Mouse (Mus musculus) liver, embryonic 11.5 days (tissue): ENCODE data around the gene Olfr644. TPM values are rescaled to one million over a fixed set of nuclear protein-coding genes. Genes with fewer than 3 reads are reported as not detected.

ENCODE experiments used
- ATAC-seq: fragments of 200-750 bp; cut with Nextera tagmentation; replicated peaks from 2 replicates; pipeline ENCODE4 v1.8.0; 2017; ENCODE audit warnings: moderate number of reproducible peaks, mild to moderate bottlenecking, moderate TSS enrichment, moderate library complexity; ENCODE audit not compliant: low FRiP score
- DNase-seq: peaks from one replicate; pipeline ENCODE4 v3.0.0-alpha.2; 2017; ENCODE audit warnings: low spot score
- H3K27ac ChIP-seq: fragments of 300-500 bp; sonication (generic); 2 replicates; pipeline ENCODE4 v1.5.1; 2014; ENCODE audit warnings: mild to moderate bottlenecking, low read depth, low read length, control low read depth
- H3K27me3 ChIP-seq: fragments of 300-500 bp; sonication (generic); replicated peaks from 2 replicates; pipeline ENCODE4 v1.6.1; 2014; ENCODE audit warnings: low read length, mixed read lengths; ENCODE audit not compliant: control insufficient read depth, insufficient read depth
- H3K36me3 ChIP-seq: fragments of 300-500 bp; sonication (generic); 2 replicates; pipeline ENCODE4 v1.6.1; 2014; ENCODE audit warnings: mild to moderate bottlenecking, low read length, moderate library complexity, mixed read lengths; ENCODE audit not compliant: control insufficient read depth, insufficient read depth
- H3K4me1 ChIP-seq: fragments of 300-500 bp; sonication (generic); replicated peaks from 2 replicates; pipeline ENCODE4 v1.6.1; 2014; ENCODE audit warnings: low read length, mixed read lengths; ENCODE audit not compliant: control insufficient read depth, insufficient read depth
- H3K4me2 ChIP-seq: fragments of 300-500 bp; sonication (generic); 2 replicates; pipeline ENCODE4 v1.6.1; 2014; ENCODE audit warnings: mild to moderate bottlenecking, control low read depth, moderate library complexity
- H3K4me3 ChIP-seq: fragments of 300-500 bp; sonication (generic); 2 replicates; pipeline ENCODE4 v1.5.1; 2014; ENCODE audit warnings: low read depth, low read length, control low read depth
- H3K9ac ChIP-seq: fragments of 300-500 bp; sonication (generic); 2 replicates; pipeline ENCODE4 v1.6.1; 2014; ENCODE audit warnings: low read depth, low read length, control low read depth
- H3K9me3 ChIP-seq: fragments of 300-500 bp; sonication (generic); 2 replicates; pipeline ENCODE4 v1.6.1; 2016; ENCODE audit warnings: low read length, inconsistent platforms, mixed read lengths; ENCODE audit not compliant: control insufficient read depth
- WGBS: fragments of 180-500 bp; shearing (Covaris S2); extraction: QIAGEN DNeasy Blood & Tissue Kit; methylation state at CpG from one replicate; pipeline ENCODE4 v1.1.7; 2014; 5-methylcytosine and 5-hydroxymethylcytosine counted together
- polyA plus RNA-seq: library from polyadenylated mRNA; unstranded; fragments of >200 nt; fragmentation: Nextera tagmentation; extraction: Ambion mirVana; gene quantifications from 2 replicates; pipeline ENCODE4 v1.2.1, GENCODE M21; 2014

Olfr644 gene
- not detected in 2 replicates for polyA plus RNA-seq

- H3K9ac ChIP-seq, result no peak within 1 kb of the TSS
- no peaks in the 10 kb centered on the region for H3K9me3 ChIP-seq
- no peaks in the 10 kb centered on the region for H3K27me3 ChIP-seq
- no peaks in the 10 kb centered on the region for H3K36me3 ChIP-seq
- no peaks in the 10 kb centered on the region for H3K4me1 ChIP-seq
- ATAC-seq, result no peak
- H3K4me3 ChIP-seq, result no peak within 1 kb of the TSS
- 78% methylated on average over 2 of the region's 2 CpGs for WGBS
- no peak within 1 kb of the TSS for H3K4me2 ChIP-seq
- no peak for DNase-seq
- no peak within 1 kb of the TSS for H3K27ac ChIP-seq
Observed at GRCm38 (mm10) chr7:104071769-104072168, at the start of gene Olfr644. Gene Olfr644 (minus strand): TSS chr7:104071869.

GRCm38 (mm10) chr7:104104757-104104972 is 33.0 kb upstream of the Olfr644 start, which contains the start of gene Olfr646:
Gene Olfr646 (plus strand): TSS chr7:104104873.
- Histone ChIP-seq H3K4me2 (no peak within 1 kb of the TSS), H3K4me3 (no peak within 1 kb of the TSS), H3K9me3 (no peaks in the 10 kb centered on the region), H3K4me1 (no peaks in the 10 kb centered on the region), H3K36me3 (no peaks in the 10 kb centered on the region), H3K9ac (no peak within 1 kb of the TSS), H3K27me3 (no peaks in the 10 kb centered on the region), H3K27ac (no peak within 1 kb of the TSS)
- DNase-seq (no peak), ATAC-seq (no peak)

- WGBS, result 45% methylated on average over 4 of the region's 4 CpGs
- ATAC-seq (peak; percentile 87), DNase-seq (no peak)
- Histone ChIP-seq H3K4me1 (no peaks in the 10 kb centered on the region), H3K4me3 (no peak overlapping the region), H3K9me3 (no peaks in the 10 kb centered on the region), H3K36me3 (no peaks in the 10 kb centered on the region), H3K27me3 (no peaks in the 10 kb centered on the region), H3K27ac (no peak overlapping the region), H3K4me2 (no peak overlapping the region), H3K9ac (no peak overlapping the region)
Observed at GRCm38 (mm10) chr7:104103913-104104756, 32.5 kb upstream of the Olfr644 start.

- H3K9ac ChIP-seq, result no peak within 1 kb of the TSS
- no peaks in the 10 kb centered on the region for H3K9me3 ChIP-seq
- H3K4me3 ChIP-seq, result no peak within 1 kb of the TSS
- WGBS, result 67% methylated on average over 1 of the region's 1 CpGs
- no peak within 1 kb of the TSS for H3K4me2 ChIP-seq
- H3K4me1 ChIP-seq, result no peaks in the 10 kb centered on the region
- no peak within 1 kb of the TSS for H3K27ac ChIP-seq
- ATAC-seq (no peak), DNase-seq (no peak)
- no peaks in the 10 kb centered on the region for H3K36me3 ChIP-seq
- H3K27me3 ChIP-seq, result no peaks in the 10 kb centered on the region
Observed at GRCm38 (mm10) chr7:104085365-104085764, 13.7 kb upstream of the Olfr644 start, which contains the start of gene Olfr645. Gene Olfr645 (minus strand): TSS chr7:104085465.

DNA sequence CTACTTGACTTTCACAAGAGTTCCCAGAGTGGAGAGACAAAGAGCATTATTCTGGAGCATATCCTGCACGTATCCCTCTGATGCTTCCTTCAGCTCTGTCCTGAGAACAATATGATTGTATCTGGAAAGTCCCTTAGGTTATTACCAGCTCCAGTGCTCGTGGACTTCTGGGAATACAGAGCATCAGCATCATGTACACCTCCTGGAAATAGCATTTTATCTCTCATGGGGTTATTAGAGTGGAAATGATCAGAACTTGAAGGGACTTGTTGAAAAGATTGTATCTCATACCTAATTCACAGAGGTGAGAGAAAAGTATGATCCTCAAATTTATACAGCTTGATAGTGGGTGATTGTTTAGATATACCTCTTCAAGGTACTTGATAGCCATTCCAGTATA is 10.3 kb downstream of the Olfr644 start, which contains the start of gene 4930516K23Rik:
4930516K23Rik (minus strand) TSS at position 101 of the 400 bp plus-strand sequence.
- 46% methylated on average over 2 of the region's 2 CpGs for WGBS
- no peaks in the 10 kb centered on the region for H3K4me1 ChIP-seq

GRCm38 (mm10) chr7:104059215-104059614 is 12.5 kb downstream of the Olfr644 start:
- Histone ChIP-seq H3K4me3 (no peak overlapping the region), H3K27ac (no peak overlapping the region), H3K9me3 (no peaks in the 10 kb centered on the region), H3K4me1 (no peaks in the 10 kb centered on the region), H3K27me3 (no peaks in the 10 kb centered on the region), H3K9ac (no peak overlapping the region), H3K4me2 (no peak overlapping the region), H3K36me3 (no peaks in the 10 kb centered on the region)
- WGBS, result 83% methylated on average over 1 of the region's 1 CpGs
- ATAC-seq (no peak), DNase-seq (no peak)

More for the DNA sequence above, 10.3 kb downstream of the Olfr644 start, which contains the start of gene 4930516K23Rik:
- no peak within 1 kb of the TSS for H3K4me2 ChIP-seq
- ATAC-seq (no peak), DNase-seq (no peak)
- H3K9me3 ChIP-seq, result no peaks in the 10 kb centered on the region
- no peak within 1 kb of the TSS for H3K27ac ChIP-seq
- H3K27me3 ChIP-seq, result no peaks in the 10 kb centered on the region
- H3K4me3 ChIP-seq, result no peak within 1 kb of the TSS
- no peaks in the 10 kb centered on the region for H3K36me3 ChIP-seq
- no peak within 1 kb of the TSS for H3K9ac ChIP-seq

GRCm38 (mm10) chr7:104052566-104052965 is 19.1 kb downstream of the Olfr644 start, which contains the start of gene Olfr642:
Gene Olfr642 (minus strand): TSS chr7:104052666.
- no peak for ATAC-seq
- DNase-seq, result no peak
- H3K27ac ChIP-seq, result no peak within 1 kb of the TSS
- H3K9me3 ChIP-seq, result no peaks in the 10 kb centered on the region
- H3K4me2 ChIP-seq, result no peak within 1 kb of the TSS
- no peaks in the 10 kb centered on the region for H3K36me3 ChIP-seq
- no peak within 1 kb of the TSS for H3K9ac ChIP-seq
- H3K4me3 ChIP-seq, result no peak within 1 kb of the TSS
- no peaks in the 10 kb centered on the region for H3K27me3 ChIP-seq
- H3K4me1 ChIP-seq, result no peaks in the 10 kb centered on the region
- WGBS, result 64% methylated on average over 1 of the region's 1 CpGs

DNA sequence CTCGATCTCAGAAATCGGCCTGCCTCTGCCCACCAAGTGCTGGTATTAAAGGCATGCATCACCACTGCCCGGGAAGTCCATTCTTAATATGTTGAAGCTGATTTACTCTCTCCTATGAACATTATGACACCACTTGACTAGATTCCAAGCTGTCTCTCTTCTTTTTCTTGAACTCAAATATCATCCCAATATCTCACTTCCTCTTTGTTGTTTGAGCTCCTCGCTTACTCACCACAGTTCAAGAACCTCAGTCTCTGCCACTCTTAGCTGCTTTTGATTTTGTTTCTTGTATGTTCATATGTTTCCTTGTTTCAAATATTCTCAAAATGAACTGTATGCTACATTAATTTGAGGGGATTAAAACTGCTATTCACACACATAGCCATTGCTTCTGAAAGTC is 20.9 kb downstream of the Olfr644 start:
- Histone ChIP-seq H3K9me3 (no peaks in the 10 kb centered on the region), H3K27ac (no peak overlapping the region), H3K4me3 (no peak overlapping the region), H3K36me3 (no peaks in the 10 kb centered on the region), H3K27me3 (no peaks in the 10 kb centered on the region), H3K4me1 (no peaks in the 10 kb centered on the region), H3K4me2 (no peak overlapping the region), H3K9ac (no peak overlapping the region)
- ATAC-seq, result no peak
- WGBS, result 79% methylated on average over 4 of the region's 4 CpGs
- DNase-seq, result no peak

DNA sequence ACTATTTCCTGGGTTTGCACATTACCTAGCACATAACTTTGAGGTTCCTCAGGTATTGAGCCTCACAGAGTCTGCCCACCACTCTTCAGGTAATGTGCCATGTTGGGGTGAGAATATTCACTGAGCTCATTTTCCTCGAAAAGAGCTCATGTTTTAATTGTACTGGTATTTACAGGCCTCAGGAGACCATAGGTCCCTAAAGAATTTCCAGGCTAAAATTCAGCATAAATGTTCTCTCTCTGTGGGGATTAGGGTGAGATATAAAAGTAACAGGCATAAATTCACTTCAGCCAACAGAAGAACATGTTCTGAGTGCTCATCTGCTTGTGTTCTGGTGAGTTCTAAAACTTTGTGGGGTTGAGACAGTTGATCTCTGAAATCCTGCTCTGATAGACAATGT is 36.5 kb downstream of the Olfr644 start, which contains the start of gene Olfr641:
Olfr641 (plus strand) TSS at position 301 of the 400 bp plus-strand sequence.
- H3K4me3 ChIP-seq, result no peak within 1 kb of the TSS
- WGBS, result 63% methylated on average over 1 of the region's 1 CpGs
- no peak within 1 kb of the TSS for H3K27ac ChIP-seq
- no peak for ATAC-seq
- no peaks in the 10 kb centered on the region for H3K27me3 ChIP-seq
- no peaks in the 10 kb centered on the region for H3K9me3 ChIP-seq
- H3K9ac ChIP-seq, result no peak within 1 kb of the TSS
- H3K4me1 ChIP-seq, result no peaks in the 10 kb centered on the region
- no peaks in the 10 kb centered on the region for H3K36me3 ChIP-seq
- no peak within 1 kb of the TSS for H3K4me2 ChIP-seq
- DNase-seq, result no peak
